19 mouse cellular contexts compared by ENCODE assay signal in the genomic region with DNA sequence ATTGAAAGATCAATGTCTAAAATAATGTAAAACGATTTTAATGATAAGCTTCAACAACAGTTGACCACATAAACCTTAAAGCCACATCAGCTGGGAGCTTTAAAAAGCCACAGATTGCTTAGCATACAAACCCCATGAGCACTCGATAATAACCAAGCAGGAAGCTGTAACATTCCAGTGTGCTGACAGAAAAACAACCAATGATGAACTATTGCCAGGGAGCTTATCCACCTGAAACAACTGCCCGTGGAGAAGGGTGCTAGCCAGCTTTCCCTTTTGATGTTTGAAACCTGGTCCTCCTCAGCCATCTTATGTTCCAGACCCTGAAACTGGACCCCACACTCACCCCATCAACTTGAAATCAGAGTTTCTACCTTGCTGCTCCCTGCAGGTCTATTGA. TPM values are rescaled to one million over a fixed set of nuclear protein-coding genes. Genes with fewer than 3 reads are reported as not detected.
"Had no signal": no experiment of that assay in that cellular context is flagged by ENCODE, and none has a peak within 500 bp of the region (broad histone marks: within the 10 kb centered on the region; RNA-seq: fewer than 3 reads in every experiment).

No protein-coding gene starts in this region.

- H3K27ac ChIP-seq: left cerebral cortex, adult 2 months; limb, embryonic 12.5 days; liver, embryonic 14.5 days; midbrain, embryonic 13.5 days had no signal

- H3K4me1 ChIP-seq: midbrain, embryonic 13.5 days had no signal

- H3K9ac ChIP-seq: limb, embryonic 12.5 days; liver, embryonic 14.5 days; midbrain, embryonic 13.5 days had no signal

- H3K9me3 ChIP-seq: limb, embryonic 12.5 days; midbrain, embryonic 13.5 days had no signal

- H3K36me3 ChIP-seq: limb, embryonic 12.5 days; midbrain, embryonic 13.5 days had no signal

- H3K27me3 ChIP-seq: limb, embryonic 12.5 days; midbrain, embryonic 13.5 days had no signal

- H3K4me3 ChIP-seq: left cerebral cortex, adult 2 months; limb, embryonic 12.5 days; midbrain, embryonic 13.5 days had no signal

- ATAC-seq: intestine, postnatal 0 days; midbrain, embryonic 13.5 days had no signal

- DNase-seq: kidney, adult 9 months; lung, adult 18-20 months; right cerebral cortex, postnatal 25 days; thymus, postnatal 36 days had no signal

- H3K4me2 ChIP-seq: limb, embryonic 12.5 days; midbrain, embryonic 13.5 days had no signal

RNA-seq across cellular contexts. Expression of a gene that starts 22.4 kb away (rescaled TPM):
- total RNA-seq: layer of hippocampus, postnatal 25 days; left cerebral cortex, adult 2 months; left cerebral cortex, postnatal 14 days; liver, adult 2 months; megakaryocyte-erythroid progenitor cell, adult 5-6 weeks; midbrain, postnatal 0 days had no signal
- polyA plus RNA-seq: limb, embryonic 12.5 days; liver, adult 2 months; liver, embryonic 14.5 days; lung, embryonic 16.5 days; midbrain, embryonic 13.5 days; midbrain, postnatal 0 days; neural tube, embryonic 14.5 days; small intestine, adult 2 months; stomach, embryonic 16.5 days; thymus, postnatal 0 days had no signal
